Mouse (Mus musculus) retina, embryonic 14.5 days (tissue): ENCODE data around the gene Met.

Experiments
- DNase-seq: peaks from one replicate; pipeline ENCODE4 v3.0.0-alpha.2; 2015; ENCODE audit warnings: low spot score

The Met gene

DNA sequence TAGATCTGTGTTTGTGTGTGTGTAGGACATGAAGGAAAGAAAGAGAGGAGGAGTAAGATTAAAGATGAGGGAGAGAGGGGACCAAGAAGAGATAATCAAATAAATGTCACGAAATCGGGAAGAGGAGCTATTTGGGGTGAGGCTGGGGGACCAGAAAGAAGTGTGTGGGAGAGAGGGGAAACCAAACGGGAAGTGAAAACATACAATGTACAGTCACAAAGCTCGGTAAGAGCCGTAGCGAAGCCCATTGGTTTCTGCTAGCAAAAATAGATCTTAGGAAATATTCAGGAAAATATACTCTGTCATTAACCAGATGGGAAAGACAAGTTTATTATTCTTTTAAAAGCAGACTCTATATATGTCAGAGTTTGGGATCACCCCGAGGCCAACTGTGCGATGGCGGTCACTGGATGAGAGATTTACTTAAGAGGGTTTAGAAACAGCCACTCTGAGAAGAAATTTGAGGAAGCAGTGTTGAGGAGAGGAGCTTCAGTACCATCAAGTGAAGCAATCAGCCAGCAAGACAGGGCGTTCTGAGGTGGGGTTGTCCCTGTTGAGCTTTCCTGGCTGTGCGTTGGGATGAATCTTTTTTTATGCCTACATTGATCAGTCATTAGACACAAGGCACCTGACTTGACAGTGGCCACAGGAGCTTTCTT, 147.9 kb downstream of the Met start:
- no peak for DNase-seq

DNA sequence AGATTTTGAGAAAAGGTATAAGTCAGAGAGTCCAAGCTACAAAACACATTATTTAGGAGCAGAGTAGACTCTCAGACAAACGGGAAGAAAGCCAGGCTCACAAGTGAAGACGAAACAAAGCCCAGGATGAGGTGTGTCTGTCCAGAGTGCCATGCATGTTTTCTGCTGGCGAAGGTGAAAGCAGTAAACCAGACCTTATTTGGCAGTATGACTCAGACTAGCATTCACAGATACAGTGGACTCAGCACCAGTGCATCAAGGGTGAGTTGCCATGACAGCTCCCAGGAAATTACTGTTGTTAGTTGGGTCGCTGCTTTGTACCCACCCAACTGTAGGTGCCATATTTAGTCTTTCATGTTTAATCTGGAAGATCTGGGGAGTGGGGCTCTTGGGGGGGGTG, 149.1 kb downstream of the Met start:
- DNase-seq: no peak

DNA sequence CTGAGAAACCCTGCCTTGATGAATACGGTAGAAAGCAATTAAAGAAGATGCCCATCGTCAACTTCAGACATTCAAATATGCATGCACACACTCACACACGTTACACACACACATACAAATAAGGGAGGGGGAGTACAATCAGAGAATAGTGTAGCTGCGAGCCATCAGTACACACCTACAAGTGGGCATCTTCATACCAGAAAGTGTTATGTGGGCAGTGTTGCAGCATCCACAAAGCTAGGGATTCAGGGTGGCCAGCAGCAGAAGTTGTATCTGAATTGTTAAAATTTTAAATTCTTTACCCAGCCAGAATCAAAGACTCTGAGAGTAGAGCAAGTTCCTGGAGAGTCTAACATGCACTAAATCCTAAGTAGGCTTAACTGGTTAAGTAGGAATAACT, 157.2 kb downstream of the Met start:
- DNase-seq: no peak

DNA sequence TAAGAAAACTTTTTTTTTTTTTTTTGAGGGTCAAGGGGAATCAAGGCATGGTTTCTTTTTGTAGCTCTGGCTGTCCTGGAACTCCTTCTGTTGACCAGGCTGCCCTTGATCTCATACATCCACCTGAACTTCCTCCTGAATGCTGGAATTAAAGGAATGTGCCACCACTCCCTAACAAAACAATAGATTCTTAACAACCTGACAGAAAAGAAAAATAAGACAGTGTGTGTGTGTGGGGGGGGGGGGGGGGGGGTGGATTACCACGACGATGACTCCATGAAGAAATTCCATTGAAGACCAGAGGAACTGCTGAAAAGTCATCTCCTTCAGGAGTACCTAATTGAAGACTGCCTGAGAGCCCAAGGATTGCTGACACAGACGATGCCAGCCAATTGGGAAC, 157.8 kb downstream of the Met start:
- no peak for DNase-seq
